Comparison of ENCODE assay signal across 10 mouse cellular contexts in the genomic region with DNA sequence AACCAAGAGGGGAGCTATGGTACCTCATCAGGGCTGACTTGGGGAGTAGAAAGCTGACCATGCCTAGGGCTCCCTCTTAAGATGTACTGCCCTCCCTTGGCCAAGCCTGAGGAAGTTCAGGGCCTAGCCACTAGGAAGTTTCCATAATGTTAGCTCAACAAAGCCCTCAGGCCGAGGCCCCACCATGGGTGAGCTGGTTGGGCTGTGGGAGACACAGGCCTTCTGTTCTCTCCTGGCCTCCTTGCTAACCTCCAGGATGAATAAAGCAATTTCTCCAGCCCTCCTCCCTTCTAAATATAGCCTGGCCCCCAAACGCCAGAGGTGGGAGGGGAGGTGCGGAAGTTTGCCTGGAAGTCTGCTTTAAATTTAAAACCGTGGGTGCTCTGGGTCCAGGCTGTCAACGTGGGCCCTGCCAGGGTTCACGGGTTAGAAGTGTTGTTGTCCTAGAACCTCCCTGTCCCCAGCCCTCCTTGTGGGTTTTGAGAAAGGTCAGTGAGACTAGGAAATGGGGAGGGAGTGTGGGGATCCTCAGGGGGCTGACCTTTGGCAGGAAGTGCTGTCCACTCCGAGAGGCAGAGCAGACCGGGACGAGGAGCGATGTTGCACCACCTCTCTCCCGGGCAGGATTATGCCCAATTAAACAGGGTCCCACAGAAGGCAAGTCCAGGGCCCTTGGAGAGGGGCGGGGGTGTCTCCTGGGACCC. TPM values are rescaled to one million over a fixed set of nuclear protein-coding genes. Genes with fewer than 3 reads are reported as not detected.
A peak's percentile ranks its signal among the peaks of the same experiment; 100 is the strongest.
DNase-seq lines count a peak whose midpoint lies in the region; ATAC-seq and TF ChIP-seq lines count a peak whose summit lies in the region.
"Had no signal": no experiment of that assay in that cellular context is flagged by ENCODE, and none has a peak within 500 bp of the region (broad histone marks: within the 10 kb centered on the region; RNA-seq: fewer than 3 reads in every experiment).

No protein-coding gene starts in this region.

- peak overlapping the region; percentile 33 for H3K4me3 ChIP-seq in forebrain, embryonic 12.5 days (replicated peaks)
- H3K4me3 ChIP-seq in intestine, postnatal 0 days (ENCODE audit: low read depth, low read length): peak overlapping the region; percentile 23; the same call in 1 of the 2 replicates
- H3K4me3 ChIP-seq in midbrain, embryonic 12.5 days: peak overlapping the region; percentile 31

- no peak overlapping the region for H3K27ac ChIP-seq in forebrain, embryonic 12.5 days
- H3K27ac ChIP-seq in intestine, postnatal 0 days (ENCODE audit: low read depth, low read length): peak overlapping the region; percentile 46
- no peak overlapping the region for H3K27ac ChIP-seq in midbrain, embryonic 12.5 days (replicated peaks)

- peaks cover 26% of the 10 kb centered on the region for H3K27me3 ChIP-seq in forebrain, embryonic 12.5 days
- no peaks in the 10 kb centered on the region for H3K27me3 ChIP-seq in intestine, postnatal 0 days (replicated peaks; ENCODE audit: control insufficient read depth, insufficient read depth, low read length)
- H3K27me3 ChIP-seq in midbrain, embryonic 12.5 days: peaks cover 57% of the 10 kb centered on the region

- peak; percentile 46 for DNase-seq in adrenal gland, postnatal 10 days
- DNase-seq in adrenal gland, adult 18-20 months (ENCODE audit: low spot score in 2 of 2): no peak
- no peak for DNase-seq in natural killer cell, adult 2 months (ENCODE audit: low spot score in 2 of 2)
- no peak for DNase-seq in urinary bladder, adult 18-20 months (ENCODE audit: low spot score in 2 of 2)
- DNase-seq in right cerebral cortex, postnatal 36 days (ENCODE audit: low spot score in 2 of 2): no peak

- TF ChIP-seq CTCF in intestine, postnatal 0 days (IDR thresholded peaks at IDR 0.05; ENCODE audit: low read depth): peak; percentile 38; the same call in 1 of the 2 replicates

- H3K36me3 ChIP-seq in forebrain, embryonic 12.5 days (replicated peaks): no peaks in the 10 kb centered on the region
- H3K36me3 ChIP-seq in intestine, postnatal 0 days (ENCODE audit: control insufficient read depth, insufficient read depth): no peaks in the 10 kb centered on the region
- H3K36me3 ChIP-seq in midbrain, embryonic 12.5 days: no peaks in the 10 kb centered on the region

- no peaks in the 10 kb centered on the region for H3K9me3 ChIP-seq in forebrain, embryonic 12.5 days
- H3K9me3 ChIP-seq in intestine, postnatal 0 days (ENCODE audit: control insufficient read depth): no peaks in the 10 kb centered on the region
- no peaks in the 10 kb centered on the region for H3K9me3 ChIP-seq in midbrain, embryonic 12.5 days

- H3K9ac ChIP-seq in forebrain, embryonic 12.5 days: no peak overlapping the region; the same call in 1 of the 2 replicates
- 0 out of 2 replicates have a peak overlapping the region, but pooled peaks have one; percentile 34 for H3K9ac ChIP-seq in intestine, postnatal 0 days (ENCODE audit: low read depth, low read length)
- 0 out of 2 replicates have a peak overlapping the region, but pooled peaks have one; percentile 12 for H3K9ac ChIP-seq in midbrain, embryonic 12.5 days (replicated peaks)

- H3K4me1 ChIP-seq in forebrain, embryonic 12.5 days: peaks cover 36% of the 10 kb centered on the region
- H3K4me1 ChIP-seq in intestine, postnatal 0 days (replicated peaks; ENCODE audit: control insufficient read depth, insufficient read depth, low read length): peaks cover 4% of the 10 kb centered on the region; the same call in 1 of the 2 replicates
- H3K4me1 ChIP-seq in midbrain, embryonic 12.5 days: peaks cover 32% of the 10 kb centered on the region

- peak overlapping the region; percentile 48 for H3K4me2 ChIP-seq in forebrain, embryonic 12.5 days
- H3K4me2 ChIP-seq in intestine, postnatal 0 days (replicated peaks; ENCODE audit: low read depth): peak overlapping the region; percentile 58
- peak overlapping the region; percentile 49 for H3K4me2 ChIP-seq in midbrain, embryonic 12.5 days (replicated peaks)

- 0 out of 2 replicates have a peak, but pooled peaks have one; percentile 1 for ATAC-seq in forebrain, embryonic 12.5 days (ENCODE audit: low FRiP score)
- no peak for ATAC-seq in intestine, postnatal 0 days
- no peak for ATAC-seq in midbrain, embryonic 12.5 days (ENCODE audit: low FRiP score, low read depth)

- 21% methylated on average over 12 of the region's 12 CpGs for WGBS in forebrain, embryonic 12.5 days
- WGBS in intestine, postnatal 0 days: 32% methylated on average over 12 of the region's 12 CpGs
- WGBS in midbrain, embryonic 12.5 days: 20% methylated on average over 12 of the region's 12 CpGs

RNA-seq across cellular contexts. Expression of a gene that starts 4.1 kb away (rescaled TPM):
- 1 to 10 TPM; 5.1 to 6.7 TPM for total RNA-seq in adrenal gland, postnatal 10 days (2021)
- 1 to 10 TPM; 3.3 to 4.1 TPM for total RNA-seq in adrenal gland, adult 18-20 months (2021)
- 1.4 and 3.3 TPM in 2 replicates for polyA plus RNA-seq in forebrain, embryonic 12.5 days (2016; fragmentation: Nextera tagmentation; extraction: Ambion mirVana)
- polyA plus RNA-seq in intestine, postnatal 0 days (2015; fragmentation: Nextera tagmentation; extraction: Ambion mirVana): 163 and 172 TPM in 2 replicates
- 2.7 and 4.1 TPM in 2 replicates for polyA plus RNA-seq in midbrain, embryonic 12.5 days (2016; fragmentation: Nextera tagmentation; extraction: Ambion mirVana)
- total RNA-seq: neutrophil, adult 5-6 weeks had no signal

RNA-seq across cellular contexts. Expression of a gene that starts 6.1 kb away (rescaled TPM):
- under 1 TPM in 1 of 2 experiments, not detected in 1; 0.48 TPM for total RNA-seq in adrenal gland, postnatal 10 days (2021)
- total RNA-seq in adrenal gland, adult 18-20 months (2021): not detected
- polyA plus RNA-seq in forebrain, embryonic 12.5 days (2016; fragmentation: Nextera tagmentation; extraction: Ambion mirVana): 0.51 and 0.63 TPM in 2 replicates
- polyA plus RNA-seq in intestine, postnatal 0 days (2015; fragmentation: Nextera tagmentation; extraction: Ambion mirVana): 2.2 and 2.8 TPM in 2 replicates
- 0.47 TPM in 1 of 2 replicates, not detected in the other for polyA plus RNA-seq in midbrain, embryonic 12.5 days (2016; fragmentation: Nextera tagmentation; extraction: Ambion mirVana)
- total RNA-seq: common myeloid progenitor, adult 5-6 weeks; neutrophil, adult 5-6 weeks had no signal

RNA-seq across cellular contexts. Expression of a gene that starts 29.5 kb away (rescaled TPM):
- 10 to 100 TPM; 15.0 to 18.5 TPM for total RNA-seq in adrenal gland, postnatal 10 days (2021)
- 10 to 100 TPM; 11.4 to 31.6 TPM for total RNA-seq in adrenal gland, adult 18-20 months (2021)
- 1.5 and 2.2 TPM in 2 replicates for polyA plus RNA-seq in forebrain, embryonic 12.5 days (2016; fragmentation: Nextera tagmentation; extraction: Ambion mirVana)
- polyA plus RNA-seq in intestine, postnatal 0 days (2015; fragmentation: Nextera tagmentation; extraction: Ambion mirVana): 10.5 and 10.8 TPM in 2 replicates
- polyA plus RNA-seq in midbrain, embryonic 12.5 days (2016; fragmentation: Nextera tagmentation; extraction: Ambion mirVana): 1.2 and 1.5 TPM in 2 replicates

RNA-seq across cellular contexts. Expression of a gene that starts 35.2 kb away (rescaled TPM):
- total RNA-seq in adrenal gland, postnatal 10 days (2021): 100 to 1,000 TPM; 103 to 118 TPM
- 100 to 1,000 TPM; 113 to 138 TPM for total RNA-seq in adrenal gland, adult 18-20 months (2021)
- polyA plus RNA-seq in forebrain, embryonic 12.5 days (2016; fragmentation: Nextera tagmentation; extraction: Ambion mirVana): 38.9 and 41.6 TPM in 2 replicates
- 26.4 and 27.2 TPM in 2 replicates for polyA plus RNA-seq in intestine, postnatal 0 days (2015; fragmentation: Nextera tagmentation; extraction: Ambion mirVana)
- polyA plus RNA-seq in midbrain, embryonic 12.5 days (2016; fragmentation: Nextera tagmentation; extraction: Ambion mirVana): 39.4 and 40.5 TPM in 2 replicates

Comparison
In these comparisons a context has a peak if more than half of its experiments do, and no peak if none do; other contexts are left out.
1. RNA of a gene that starts 4.1 kb away (polyA plus RNA-seq): 163 to 172 TPM in intestine, postnatal 0 days; 2.7 to 4.1 TPM in midbrain, embryonic 12.5 days and 1.4 to 3.3 TPM in forebrain, embryonic 12.5 days; every median in the first group is over 10 times any median in the second.
2. Peak in every context shown above with its lines, with median percentiles within 50 percentile points of each other: H3K4me2 ChIP-seq and H3K4me3 ChIP-seq.